Mouse (Mus musculus) forebrain, embryonic 12.5 days (tissue): Measurements from ENCODE around the gene Dyrk4. TPM values are rescaled to one million over a fixed set of nuclear protein-coding genes. Genes with fewer than 3 reads are reported as not detected.
A peak's percentile ranks its signal among the peaks of the same experiment; 100 is the strongest.

ENCODE experiments used
- ATAC-seq: fragments of 200-750 bp; cut with Nextera tagmentation; 2 replicates; pipeline ENCODE4 v1.8.0; 2017; ENCODE audit warnings: moderate TSS enrichment; ENCODE audit not compliant: low FRiP score
- H3K27ac ChIP-seq: fragments of 300-500 bp; sonication (generic); 2 replicates; pipeline ENCODE4 v1.5.1; 2016; ENCODE audit warnings: mild to moderate bottlenecking
- H3K27me3 ChIP-seq: fragments of 300-500 bp; sonication (generic); 2 replicates; pipeline ENCODE4 v1.6.1; 2016; ENCODE audit warnings: mild to moderate bottlenecking
- H3K36me3 ChIP-seq: fragments of 300-500 bp; sonication (generic); replicated peaks from 2 replicates; pipeline ENCODE4 v1.6.1; 2016; ENCODE audit warnings: mild to moderate bottlenecking
- H3K4me1 ChIP-seq: fragments of 300-500 bp; sonication (generic); 2 replicates; pipeline ENCODE4 v1.6.1; 2016
- H3K4me2 ChIP-seq: fragments of 300-500 bp; sonication (generic); 2 replicates; pipeline ENCODE4 v1.6.1; 2016; ENCODE audit warnings: mild to moderate bottlenecking, moderate library complexity
- H3K4me3 ChIP-seq: fragments of 300-500 bp; sonication (generic); replicated peaks from 2 replicates; pipeline ENCODE4 v1.5.1; 2016; ENCODE audit warnings: mild to moderate bottlenecking
- H3K9ac ChIP-seq: fragments of 300-500 bp; sonication (generic); 2 replicates; pipeline ENCODE4 v1.6.1; 2016; ENCODE audit warnings: mild to moderate bottlenecking
- H3K9me3 ChIP-seq: fragments of 300-500 bp; sonication (generic); 2 replicates; pipeline ENCODE4 v1.6.1; 2016
- WGBS: fragments of 180-500 bp; shearing (Covaris S2); methylation state at CpG from one replicate; pipeline ENCODE4 v1.1.7; 2016; 5-methylcytosine and 5-hydroxymethylcytosine counted together
- polyA plus RNA-seq: library from polyadenylated mRNA; unstranded; fragments of >200 nt; fragmentation: Nextera tagmentation; extraction: Ambion mirVana; gene quantifications from 2 replicates; pipeline ENCODE4 v1.2.1, GENCODE M21; 2016

The Dyrk4 gene
- polyA plus RNA-seq, 1 experiment from 2014 or later = not detected

DNA sequence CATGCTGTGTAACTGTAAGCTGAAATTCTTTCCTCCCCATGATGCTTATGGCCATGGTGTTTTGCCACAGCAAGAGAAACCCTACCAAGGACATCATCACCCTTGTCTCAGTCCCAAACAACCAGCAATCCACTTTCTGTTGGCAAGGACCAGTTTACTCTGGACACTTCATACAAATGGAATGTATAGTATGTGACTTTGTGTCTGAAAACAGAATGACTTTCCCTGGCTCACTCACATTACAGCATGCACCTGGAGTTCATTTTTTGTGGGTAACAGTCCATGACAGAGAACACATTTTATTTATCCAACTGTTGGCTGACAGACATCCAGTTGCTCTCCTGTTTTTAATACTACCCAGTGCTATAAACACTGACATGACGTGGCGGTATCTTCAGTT, 11.3 kb upstream of the Dyrk4 start:
- Histone ChIP-seq H3K9me3 (no peaks in the 10 kb centered on the region), H3K27ac (no peak overlapping the region), H3K9ac (no peak overlapping the region), H3K27me3 (no peaks in the 10 kb centered on the region), H3K4me1 (peaks cover 8% of the 10 kb centered on the region), H3K4me2 (no peak overlapping the region), H3K4me3 (no peak overlapping the region), H3K36me3 (peaks cover 57% of the 10 kb centered on the region)
- ATAC-seq = no peak
- 94% methylated on average over 2 of the region's 2 CpGs for WGBS

DNA sequence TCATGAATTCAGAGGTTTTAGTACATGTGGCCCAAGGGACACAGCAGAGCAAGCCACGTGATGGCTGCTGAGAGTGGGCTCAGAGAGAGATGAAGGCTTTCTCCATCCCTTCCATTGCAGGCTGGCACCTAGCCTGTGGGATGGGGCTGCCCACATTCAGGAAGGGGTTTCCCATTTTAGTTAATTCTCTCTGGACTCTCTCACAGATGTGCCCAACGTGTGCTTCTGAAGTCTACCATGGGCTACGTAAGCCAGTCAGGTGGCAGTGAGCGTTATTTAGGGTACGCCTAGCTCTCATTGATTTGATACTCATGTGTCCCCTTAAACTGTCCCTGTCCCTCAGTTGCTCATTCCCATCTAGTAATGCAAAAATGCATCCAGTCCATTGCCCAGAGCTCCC, 6.7 kb downstream of the Dyrk4 start:
- Histone ChIP-seq H3K4me3 (no peak overlapping the region), H3K4me2 (no peak overlapping the region), H3K9ac (no peak overlapping the region), H3K27ac (no peak overlapping the region), H3K27me3 (no peaks in the 10 kb centered on the region), H3K9me3 (no peaks in the 10 kb centered on the region), H3K4me1 (no peaks in the 10 kb centered on the region), H3K36me3 (no peaks in the 10 kb centered on the region)
- WGBS = 81% methylated on average over 5 of the region's 5 CpGs
- no peak for ATAC-seq

DNA sequence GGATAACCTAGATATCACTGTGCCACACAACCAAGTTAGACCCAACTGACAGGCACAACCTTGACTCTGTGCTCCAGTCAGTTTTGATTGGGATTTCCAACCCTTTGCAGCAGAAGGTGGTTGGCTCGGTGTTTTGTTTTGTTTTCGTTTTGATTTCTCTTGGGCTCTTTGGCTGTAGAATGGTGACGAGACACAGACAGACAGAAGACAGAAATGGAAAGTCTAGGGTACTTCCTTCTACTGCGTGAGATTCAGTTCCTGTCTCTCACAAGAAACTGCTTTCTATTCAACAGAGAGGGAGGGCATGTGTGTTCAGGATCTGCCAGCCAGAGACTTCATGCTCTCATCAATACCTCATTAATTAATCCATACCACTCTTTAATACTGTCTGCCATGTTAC, 10.9 kb downstream of the Dyrk4 start:
- H3K4me2 ChIP-seq = no peak overlapping the region

DNA sequence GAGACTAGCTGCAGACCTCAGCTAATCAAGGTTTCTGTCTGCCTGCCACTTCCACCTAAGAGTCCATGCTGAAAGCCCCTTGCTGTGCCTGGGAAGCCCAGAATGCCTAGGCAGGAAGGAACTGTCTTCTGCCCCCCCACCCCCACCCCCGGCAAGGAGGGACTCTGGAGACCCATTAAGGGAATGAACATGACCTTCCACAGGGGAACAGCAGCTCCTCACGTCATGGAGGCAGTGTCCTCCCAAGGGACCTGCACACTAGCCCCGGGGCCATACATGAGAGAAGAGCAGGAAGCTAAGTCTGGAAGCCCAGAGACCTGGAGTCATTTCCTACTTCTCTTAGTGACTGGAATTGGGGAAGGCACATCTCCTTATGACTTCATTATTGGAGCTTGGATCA, 13.8 kb downstream of the Dyrk4 start:
- no peak overlapping the region for H3K9ac ChIP-seq
- no peaks in the 10 kb centered on the region for H3K9me3 ChIP-seq
- H3K4me1 ChIP-seq = no peaks in the 10 kb centered on the region
- no peak overlapping the region for H3K27ac ChIP-seq
- WGBS = 85% methylated on average over 3 of the region's 3 CpGs
- no peaks in the 10 kb centered on the region for H3K36me3 ChIP-seq
- ATAC-seq = no peak
- H3K4me2 ChIP-seq = no peak overlapping the region
- no peak overlapping the region for H3K4me3 ChIP-seq
- no peaks in the 10 kb centered on the region for H3K27me3 ChIP-seq

More for the DNA sequence above, 10.9 kb downstream of the Dyrk4 start:
- WGBS = 86% methylated on average over 4 of the region's 4 CpGs
- H3K4me3 ChIP-seq = no peak overlapping the region
- ATAC-seq = no peak
- no peaks in the 10 kb centered on the region for H3K9me3 ChIP-seq
- H3K9ac ChIP-seq = no peak overlapping the region
- H3K27me3 ChIP-seq = no peaks in the 10 kb centered on the region
- H3K36me3 ChIP-seq = no peaks in the 10 kb centered on the region
- H3K27ac ChIP-seq = no peak overlapping the region
- no peaks in the 10 kb centered on the region for H3K4me1 ChIP-seq

DNA sequence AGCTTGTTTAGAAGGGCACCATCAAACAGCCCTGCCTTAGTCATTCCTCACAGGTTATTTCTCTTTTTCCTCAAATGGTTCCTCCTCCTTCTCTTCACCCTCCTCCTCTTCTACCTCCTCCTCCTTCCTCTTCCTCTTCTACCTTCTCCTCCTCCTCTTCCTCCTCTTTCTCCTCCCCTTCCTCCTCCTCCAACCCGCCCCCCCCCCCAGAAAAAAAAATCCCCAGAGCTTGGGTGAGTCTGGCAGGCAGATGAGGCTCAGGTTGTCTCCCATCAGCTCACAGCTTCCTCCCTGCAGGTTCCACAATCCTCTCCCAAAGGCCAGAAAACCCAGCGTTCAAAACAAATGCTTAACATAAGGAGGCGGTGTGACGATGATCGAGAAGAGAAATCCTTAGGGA, 14.3 kb downstream of the Dyrk4 start:
- H3K4me3 ChIP-seq = no peak overlapping the region
- H3K27me3 ChIP-seq = no peaks in the 10 kb centered on the region
- H3K27ac ChIP-seq = no peak overlapping the region
- no peak for ATAC-seq
- H3K4me2 ChIP-seq = no peak overlapping the region
- H3K4me1 ChIP-seq = no peaks in the 10 kb centered on the region
- H3K36me3 ChIP-seq = no peaks in the 10 kb centered on the region
- H3K9me3 ChIP-seq = no peaks in the 10 kb centered on the region
- no peak overlapping the region for H3K9ac ChIP-seq
- 77% methylated on average over 4 of the region's 5 CpGs for WGBS

DNA sequence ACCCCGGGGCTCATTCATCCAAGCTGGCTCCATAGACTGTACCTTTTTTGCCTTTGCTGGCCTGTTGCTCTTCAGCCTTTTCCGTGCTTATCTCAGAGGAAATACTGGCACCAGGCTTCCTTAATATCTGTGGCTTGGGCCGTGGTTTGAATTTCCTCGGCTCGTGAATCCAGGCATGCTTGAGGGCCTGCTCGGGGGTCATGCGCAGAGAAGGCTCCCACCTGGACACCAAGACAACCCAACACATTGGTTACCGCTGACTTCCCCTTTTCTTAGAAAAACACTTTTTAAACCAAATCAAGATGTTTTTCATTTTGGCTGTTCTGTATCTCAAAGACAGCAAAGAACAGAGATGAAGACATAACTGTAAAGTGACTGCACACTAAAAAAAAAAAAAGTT, 44.5 kb downstream of the Dyrk4 start:
- Histone ChIP-seq H3K9ac (no peak overlapping the region), H3K4me3 (no peak overlapping the region), H3K4me2 (no peak overlapping the region), H3K9me3 (no peaks in the 10 kb centered on the region), H3K27ac (no peak overlapping the region), H3K36me3 (no peaks in the 10 kb centered on the region), H3K27me3 (0 out of 2 replicates have a peak, but pooled peaks cover 4% of the 10 kb centered on the region), H3K4me1 (no peaks in the 10 kb centered on the region)
- 89% methylated on average over 8 of the region's 8 CpGs for WGBS
- no peak for ATAC-seq

DNA sequence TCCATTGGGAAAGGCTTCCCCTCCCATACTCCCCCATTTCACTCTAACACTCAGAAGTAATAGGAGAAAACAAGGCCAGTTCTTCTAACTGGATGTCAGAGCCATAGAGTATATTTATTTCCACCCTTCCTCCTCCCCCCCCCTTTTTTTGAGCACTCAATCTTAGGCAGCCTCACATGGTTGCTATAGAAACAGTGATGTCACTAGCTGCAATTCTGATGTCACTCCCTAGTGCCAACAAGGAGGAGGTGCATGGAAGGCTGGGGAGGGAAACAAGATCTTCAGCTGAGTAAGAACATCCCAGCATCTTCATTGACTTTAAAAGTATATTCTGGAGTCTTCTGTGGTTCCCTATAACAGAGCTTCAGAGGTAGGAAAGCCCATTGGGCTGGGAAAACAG, 68.8 kb downstream of the Dyrk4 start, which contains the start of gene Akap3:
TSS of gene Akap3 (plus strand) at position 218 of the 400 bp plus-strand sequence.
- ATAC-seq = no peak
- peaks cover 13% of the 10 kb centered on the region; the same call in 1 of the 2 replicates for H3K27me3 ChIP-seq

DNA sequence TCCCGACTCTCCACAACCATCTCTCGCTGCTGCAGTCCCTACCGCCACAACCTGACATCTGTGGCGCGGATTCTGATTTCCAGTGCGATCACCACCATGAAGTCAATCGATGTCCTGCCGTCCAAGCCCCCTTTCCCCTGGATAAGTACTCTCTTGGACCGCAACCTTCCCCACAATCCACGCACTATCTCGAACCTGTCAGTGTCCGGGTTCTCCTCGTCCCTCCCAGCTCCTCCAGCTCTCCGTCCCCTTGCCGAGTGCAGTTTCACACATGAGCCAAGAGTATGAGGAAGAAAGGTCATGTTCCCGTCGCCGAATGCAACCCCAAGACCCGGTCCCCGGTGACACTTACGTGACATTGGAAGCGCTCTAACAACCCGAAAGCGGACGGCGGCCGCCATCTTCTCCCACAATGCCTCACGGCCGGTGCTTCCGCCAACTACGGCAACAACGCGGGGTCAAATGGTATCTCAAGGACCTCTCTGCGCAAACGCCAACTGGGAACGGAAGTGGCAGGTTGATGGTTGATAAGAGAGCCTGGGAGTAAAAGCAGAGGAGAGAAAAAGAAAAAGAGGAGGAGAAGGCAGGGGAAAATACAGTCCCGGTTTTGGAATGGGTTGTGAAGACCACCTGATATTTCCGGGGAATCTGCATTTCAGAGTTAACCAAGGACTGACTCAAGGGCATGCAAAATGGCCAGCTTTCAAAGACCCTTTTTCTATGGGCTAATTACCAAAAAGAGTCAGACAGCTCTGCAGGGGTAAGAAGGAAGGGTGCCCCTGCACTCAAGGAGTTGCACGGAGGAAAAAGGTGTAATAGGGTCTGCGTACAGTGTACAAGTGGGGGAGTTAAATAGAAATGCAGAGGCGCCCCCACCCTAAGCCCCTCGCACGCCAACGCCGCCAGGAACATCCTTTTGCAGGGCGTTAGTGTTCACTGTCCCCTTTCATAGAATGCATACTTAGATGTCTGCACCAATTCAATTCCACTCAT, 72.6 kb downstream of the Dyrk4 start, which contains the start of gene Ndufa9:
TSS of gene Ndufa9 (minus strand) at position 425 of the 993 bp plus-strand sequence.
- H3K27ac ChIP-seq = peak within 1 kb of the TSS; percentile 65
- peaks cover 16% of the 10 kb centered on the region for H3K4me1 ChIP-seq
- WGBS = 5% methylated on average over 46 of the region's 46 CpGs
- peak; percentile 93 for ATAC-seq
- peaks cover 11% of the 10 kb centered on the region; the same call in 1 of the 2 replicates for H3K27me3 ChIP-seq
- peak within 1 kb of the TSS; percentile 86 for H3K4me3 ChIP-seq
- H3K4me2 ChIP-seq = peak within 1 kb of the TSS; percentile 79
- peak within 1 kb of the TSS; percentile 86 for H3K9ac ChIP-seq
- no peaks in the 10 kb centered on the region for H3K9me3 ChIP-seq
- H3K36me3 ChIP-seq = no peaks in the 10 kb centered on the region; the same call in 1 of the 2 replicates

More for the DNA sequence above, 68.8 kb downstream of the Dyrk4 start, which contains the start of gene Akap3:
- no peak within 1 kb of the TSS for H3K4me3 ChIP-seq
- peaks cover 11% of the 10 kb centered on the region for H3K4me1 ChIP-seq
- H3K4me2 ChIP-seq = no peak within 1 kb of the TSS
- no peaks in the 10 kb centered on the region for H3K36me3 ChIP-seq
- no peak within 1 kb of the TSS for H3K9ac ChIP-seq
- no peak within 1 kb of the TSS for H3K27ac ChIP-seq
- H3K9me3 ChIP-seq = no peaks in the 10 kb centered on the region

DNA sequence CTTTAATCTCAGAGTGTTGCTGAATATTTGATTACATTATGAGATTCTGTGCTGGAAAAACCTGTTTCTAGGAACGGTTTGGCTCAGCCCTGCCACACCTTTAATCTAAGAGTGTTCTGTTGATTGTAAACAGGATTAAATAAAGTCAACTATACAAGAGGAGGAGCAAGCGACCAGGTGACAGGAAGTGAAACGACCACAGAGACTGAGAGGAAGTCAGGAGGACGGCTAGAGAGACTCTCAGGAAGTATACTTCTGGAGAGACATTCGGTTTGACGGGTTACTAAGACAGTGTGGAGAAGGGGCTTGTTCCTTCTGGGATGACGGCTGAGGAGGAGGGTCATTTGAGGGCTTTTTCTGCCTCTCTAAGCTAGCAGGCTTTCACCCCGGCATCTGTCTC, 85.0 kb downstream of the Dyrk4 start:
- Histone ChIP-seq H3K4me3 (no peak overlapping the region), H3K36me3 (peaks cover 89% of the 10 kb centered on the region), H3K27me3 (no peaks in the 10 kb centered on the region), H3K9ac (no peak overlapping the region), H3K9me3 (no peaks in the 10 kb centered on the region), H3K4me1 (no peaks in the 10 kb centered on the region), H3K4me2 (no peak overlapping the region), H3K27ac (no peak overlapping the region)
- no peak for ATAC-seq
- WGBS = 89% methylated on average over 8 of the region's 8 CpGs

Other genes with a start within 250 kb of the Dyrk4 start
- 5.9 and 6.3 TPM in 2 replicates for gene Kcna6, start 181.2 kb downstream of the Dyrk4 start, polyA plus RNA-seq
- gene Ndufa9, start 72.7 kb downstream of the Dyrk4 start, polyA plus RNA-seq = 167 and 175 TPM in 2 replicates
- gene Akap3, start 68.7 kb downstream of the Dyrk4 start, polyA plus RNA-seq = 0.06 TPM in 1 of 2 replicates, not detected in the other
- 73.2 and 84.4 TPM in 2 replicates for gene Rad51ap1, start 17.7 kb upstream of the Dyrk4 start, polyA plus RNA-seq
- gene D6Wsu163e, start 18.1 kb upstream of the Dyrk4 start, polyA plus RNA-seq = 22.0 and 22.1 TPM in 2 replicates
- gene Fgf6, start 93.7 kb upstream of the Dyrk4 start, polyA plus RNA-seq = not detected in 2 replicates
- gene Fgf23, start 151.1 kb upstream of the Dyrk4 start, polyA plus RNA-seq = 0.14 TPM in 1 of 2 replicates, not detected in the other
- 8.8 and 9.9 TPM in 2 replicates for gene Tigar, start 187.7 kb upstream of the Dyrk4 start, polyA plus RNA-seq
- 1,349 and 1,505 TPM in 2 replicates for gene Ccnd2, start 230.4 kb upstream of the Dyrk4 start, polyA plus RNA-seq